Mouse (Mus musculus) midbrain, embryonic 14.5 days (tissue): ENCODE measurements around the gene Fbxl17. TPM values are rescaled to one million over a fixed set of nuclear protein-coding genes. Genes with fewer than 3 reads are reported as not detected.
A peak's percentile ranks its signal among the peaks of the same experiment; 100 is the strongest.

Experiments
- ATAC-seq: fragments of 200-750 bp; cut with Nextera tagmentation; 2 replicates; pipeline ENCODE4 v1.8.0; 2017; ENCODE audit warnings: moderate number of reproducible peaks, moderate library complexity; ENCODE audit not compliant: low FRiP score, low TSS enrichment
- DNase-seq: peaks from one replicate; pipeline ENCODE4 v3.0.0-alpha.2; 2015
- H3K27ac ChIP-seq: fragments of 300-500 bp; sonication (generic); replicated peaks from 2 replicates; pipeline ENCODE4 v1.5.1; 2014; ENCODE audit warnings: mild to moderate bottlenecking, low read depth, low read length, moderate library complexity
- H3K27me3 ChIP-seq: fragments of 300-500 bp; sonication (generic); 2 replicates; pipeline ENCODE4 v1.6.1; 2014; ENCODE audit warnings: low read length, control low read depth, mixed read lengths; ENCODE audit not compliant: control insufficient read depth, insufficient read depth
- H3K36me3 ChIP-seq: fragments of 300-500 bp; sonication (generic); 2 replicates; pipeline ENCODE4 v1.6.1; 2014; ENCODE audit warnings: low read length, control low read depth; ENCODE audit not compliant: control insufficient read depth, insufficient read depth
- H3K4me1 ChIP-seq: fragments of 300-500 bp; sonication (generic); 2 replicates; pipeline ENCODE4 v1.6.1; 2014; ENCODE audit warnings: mild to moderate bottlenecking, antibody characterized with exemption, low read length, control low read depth; ENCODE audit not compliant: control insufficient read depth, insufficient read depth
- H3K4me2 ChIP-seq: fragments of 300-500 bp; sonication (generic); 2 replicates; pipeline ENCODE4 v1.6.1; 2014; ENCODE audit warnings: mild to moderate bottlenecking, low read length, moderate library complexity
- H3K4me3 ChIP-seq: fragments of 300-500 bp; sonication (generic); replicated peaks from 2 replicates; pipeline ENCODE4 v1.5.1; 2014; ENCODE audit warnings: low read depth, low read length
- H3K9ac ChIP-seq: fragments of 300-500 bp; sonication (generic); replicated peaks from 2 replicates; pipeline ENCODE4 v1.6.1; 2014; ENCODE audit warnings: mild to moderate bottlenecking, low read length, moderate library complexity
- H3K9me3 ChIP-seq: fragments of 300-500 bp; sonication (generic); 2 replicates; pipeline ENCODE4 v1.6.1; 2016; ENCODE audit warnings: low read length, control low read depth, mixed read lengths; ENCODE audit not compliant: control insufficient read depth
- WGBS: fragments of 180-500 bp; shearing (Covaris S2); extraction: QIAGEN DNeasy Blood & Tissue Kit; methylation state at CpG from one replicate; pipeline ENCODE4 v1.1.7; 2014; 5-methylcytosine and 5-hydroxymethylcytosine counted together
- polyA plus RNA-seq: library from polyadenylated mRNA; unstranded; fragments of >200 nt; fragmentation: Nextera tagmentation; extraction: Ambion mirVana; gene quantifications from 2 replicates; pipeline ENCODE4 v1.2.1, GENCODE M21; 2014

Gene Fbxl17
- polyA plus RNA-seq, 1 experiment from 2014 or later: 53.5 TPM

- WGBS: 73% methylated on average over 2 of the region's 2 CpGs
- DNase-seq (no peak), ATAC-seq (no peak)
- H3K9ac ChIP-seq: no peak overlapping the region
- H3K4me2 ChIP-seq: no peak overlapping the region
- no peak overlapping the region for H3K27ac ChIP-seq
- H3K9me3 ChIP-seq: peaks cover 4% of the 10 kb centered on the region; the same call in 1 of the 2 replicates
- no peak overlapping the region for H3K4me3 ChIP-seq
- no peaks in the 10 kb centered on the region for H3K4me1 ChIP-seq
- H3K27me3 ChIP-seq: no peaks in the 10 kb centered on the region
- no peaks in the 10 kb centered on the region for H3K36me3 ChIP-seq
Observed at GRCm38 (mm10) chr17:63095553-63095952, 404.3 kb downstream of the Fbxl17 start.

- Histone ChIP-seq H3K36me3 (no peaks in the 10 kb centered on the region), H3K9ac (no peak overlapping the region), H3K4me1 (no peaks in the 10 kb centered on the region), H3K9me3 (peaks cover 4% of the 10 kb centered on the region; the same call in 1 of the 2 replicates), H3K4me3 (no peak overlapping the region), H3K27me3 (no peaks in the 10 kb centered on the region), H3K27ac (no peak overlapping the region), H3K4me2 (no peak overlapping the region)
- 89% methylated on average over 4 of the region's 4 CpGs for WGBS
- ATAC-seq: no peak
- no peak for DNase-seq
Observed at GRCm38 (mm10) chr17:63095017-63095416, 404.8 kb downstream of the Fbxl17 start.

GRCm38 (mm10) chr17:63093184-63093583 lies 406.6 kb downstream of the Fbxl17 start:
- Histone ChIP-seq H3K9ac (no peak overlapping the region), H3K4me2 (no peak overlapping the region), H3K27me3 (no peaks in the 10 kb centered on the region), H3K36me3 (no peaks in the 10 kb centered on the region), H3K27ac (no peak overlapping the region), H3K4me1 (no peaks in the 10 kb centered on the region), H3K9me3 (peaks cover 4% of the 10 kb centered on the region; the same call in 1 of the 2 replicates), H3K4me3 (no peak overlapping the region)
- no peak for ATAC-seq
- WGBS: 88% methylated on average over 4 of the region's 4 CpGs
- no peak for DNase-seq

GRCm38 (mm10) chr17:63092774-63093173 lies 407.0 kb downstream of the Fbxl17 start:
- no peak overlapping the region for H3K27ac ChIP-seq
- no peak overlapping the region for H3K9ac ChIP-seq
- ATAC-seq (no peak), DNase-seq (no peak)
- WGBS: 85% methylated on average over 6 of the region's 6 CpGs
- no peak overlapping the region for H3K4me2 ChIP-seq
- H3K9me3 ChIP-seq: peaks cover 4% of the 10 kb centered on the region; the same call in 1 of the 2 replicates
- H3K4me1 ChIP-seq: no peaks in the 10 kb centered on the region
- H3K27me3 ChIP-seq: no peaks in the 10 kb centered on the region
- H3K36me3 ChIP-seq: no peaks in the 10 kb centered on the region
- H3K4me3 ChIP-seq: no peak overlapping the region

GRCm38 (mm10) chr17:63090112-63090511 lies 409.7 kb downstream of the Fbxl17 start:
- no peak for DNase-seq
- H3K27ac ChIP-seq: no peak overlapping the region
- WGBS: 85% methylated on average over 3 of the region's 3 CpGs
- H3K9me3 ChIP-seq: no peaks in the 10 kb centered on the region
- no peaks in the 10 kb centered on the region for H3K36me3 ChIP-seq
- no peak overlapping the region for H3K4me2 ChIP-seq
- H3K4me1 ChIP-seq: no peaks in the 10 kb centered on the region
- H3K9ac ChIP-seq: no peak overlapping the region
- H3K4me3 ChIP-seq: no peak overlapping the region
- ATAC-seq: no peak
- H3K27me3 ChIP-seq: no peaks in the 10 kb centered on the region

GRCm38 (mm10) chr17:63087265-63087664 lies 412.6 kb downstream of the Fbxl17 start:
- H3K9ac ChIP-seq: no peak overlapping the region
- no peak overlapping the region for H3K27ac ChIP-seq
- no peaks in the 10 kb centered on the region for H3K9me3 ChIP-seq
- DNase-seq (no peak), ATAC-seq (no peak)
- no peaks in the 10 kb centered on the region for H3K4me1 ChIP-seq
- H3K4me2 ChIP-seq: no peak overlapping the region
- WGBS: 81% methylated on average over 10 of the region's 10 CpGs
- H3K4me3 ChIP-seq: no peak overlapping the region
- H3K27me3 ChIP-seq: no peaks in the 10 kb centered on the region
- H3K36me3 ChIP-seq: no peaks in the 10 kb centered on the region

GRCm38 (mm10) chr17:63086526-63086925 lies 413.3 kb downstream of the Fbxl17 start:
- H3K4me1 ChIP-seq: no peaks in the 10 kb centered on the region
- no peak overlapping the region for H3K4me2 ChIP-seq
- no peaks in the 10 kb centered on the region for H3K36me3 ChIP-seq
- H3K9me3 ChIP-seq: no peaks in the 10 kb centered on the region
- no peak overlapping the region for H3K27ac ChIP-seq
- DNase-seq (no peak), ATAC-seq (no peak)
- no peaks in the 10 kb centered on the region for H3K27me3 ChIP-seq
- WGBS: 80% methylated on average over 3 of the region's 3 CpGs
- no peak overlapping the region for H3K4me3 ChIP-seq
- no peak overlapping the region for H3K9ac ChIP-seq

GRCm38 (mm10) chr17:63085227-63085626 lies 414.6 kb downstream of the Fbxl17 start:
- ATAC-seq (no peak), DNase-seq (no peak)
- Histone ChIP-seq H3K9me3 (no peaks in the 10 kb centered on the region), H3K9ac (no peak overlapping the region), H3K36me3 (no peaks in the 10 kb centered on the region), H3K4me3 (no peak overlapping the region), H3K27ac (no peak overlapping the region), H3K27me3 (no peaks in the 10 kb centered on the region), H3K4me2 (no peak overlapping the region), H3K4me1 (0 out of 2 replicates have a peak, but pooled peaks cover 2% of the 10 kb centered on the region)
- WGBS: 93% methylated on average over 6 of the region's 6 CpGs

GRCm38 (mm10) chr17:63079087-63079486 lies 420.7 kb downstream of the Fbxl17 start:
- Histone ChIP-seq H3K4me3 (no peak overlapping the region), H3K27me3 (no peaks in the 10 kb centered on the region), H3K4me1 (peaks cover 46% of the 10 kb centered on the region), H3K4me2 (no peak overlapping the region), H3K27ac (no peak overlapping the region), H3K9ac (no peak overlapping the region), H3K9me3 (no peaks in the 10 kb centered on the region), H3K36me3 (no peaks in the 10 kb centered on the region)
- peak; percentile 71 for DNase-seq
- WGBS: 48% methylated on average over 5 of the region's 5 CpGs
- no peak for ATAC-seq
